Mouse (Mus musculus) cerebellum, postnatal 36 days (tissue): Measurements from ENCODE around the gene Crk.

Experiments used
- DNase-seq, 2 experiments: peaks; one replicate each; pipeline ENCODE4 v3.0.0; 2021 to 2022; ENCODE audit warnings: mixed read lengths in 2 of 2

Gene Crk

GRCm38 (mm10) chr11:75678747-75679438 is at the start of gene Crk:
Gene Crk, plus strand, starts transcription at chr11:75679259.
- DNase-seq = peak; percentile 96 to 98

DNA sequence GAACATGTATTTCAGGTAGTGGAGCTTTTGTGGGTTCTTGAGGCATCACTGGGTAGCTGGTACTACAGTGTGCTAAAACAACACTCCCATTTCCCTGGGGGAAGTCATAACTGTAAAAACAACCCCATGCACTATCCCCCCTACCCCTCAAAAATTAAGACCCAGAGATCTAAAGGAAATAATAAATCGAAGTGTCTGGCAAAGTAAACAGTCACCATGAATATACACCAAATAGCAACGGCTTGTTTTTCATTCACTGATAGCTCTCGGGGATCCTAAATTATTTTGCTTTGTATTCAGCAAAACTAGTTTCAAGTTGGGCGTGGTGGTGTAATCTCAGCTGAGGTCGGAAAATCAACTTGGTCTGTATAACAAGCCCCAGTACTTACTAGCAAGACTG is 49.0 kb upstream of the Crk start:
- DNase-seq = no peak

GRCm38 (mm10) chr11:75630645-75631229 is 48.3 kb upstream of the Crk start, which contains the start of gene Inpp5k:
Gene Inpp5k, plus strand, starts transcription at chr11:75630988.
- DNase-seq = peak; percentile 94 to 96

DNA sequence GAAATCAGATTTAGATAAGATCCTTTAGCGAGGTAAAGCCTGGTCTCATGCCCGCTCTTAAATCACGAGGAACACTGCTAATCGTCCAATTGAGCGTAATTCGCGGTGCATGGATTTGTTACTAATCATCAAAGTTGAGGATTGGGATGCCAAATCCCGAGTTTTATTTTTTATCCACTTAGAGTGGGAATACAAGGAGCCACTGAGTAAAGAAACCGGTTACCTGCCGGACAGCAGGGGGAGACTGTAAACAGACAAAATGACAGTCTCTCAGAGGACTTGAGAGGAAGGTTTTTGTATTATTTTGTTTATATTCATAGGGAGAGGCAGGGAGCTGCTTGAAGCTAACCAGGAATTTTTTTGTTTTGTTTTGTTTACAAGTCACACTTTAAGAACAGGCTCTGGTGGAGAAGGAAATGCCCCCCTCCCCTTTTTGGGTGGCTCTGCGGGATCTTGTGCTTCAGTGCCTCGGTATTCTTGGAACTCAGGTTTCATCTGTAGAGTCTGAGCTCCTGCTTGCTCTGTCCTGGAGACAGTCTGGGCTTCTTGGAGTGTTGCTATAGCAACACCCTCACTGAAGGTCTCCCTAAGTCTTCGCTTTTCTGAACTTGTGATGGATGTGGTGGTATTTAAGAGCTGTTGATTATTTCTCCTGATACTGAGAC is 47.4 kb upstream of the Crk start:
- DNase-seq = peak in 1 of 2 experiments; percentile 44

DNA sequence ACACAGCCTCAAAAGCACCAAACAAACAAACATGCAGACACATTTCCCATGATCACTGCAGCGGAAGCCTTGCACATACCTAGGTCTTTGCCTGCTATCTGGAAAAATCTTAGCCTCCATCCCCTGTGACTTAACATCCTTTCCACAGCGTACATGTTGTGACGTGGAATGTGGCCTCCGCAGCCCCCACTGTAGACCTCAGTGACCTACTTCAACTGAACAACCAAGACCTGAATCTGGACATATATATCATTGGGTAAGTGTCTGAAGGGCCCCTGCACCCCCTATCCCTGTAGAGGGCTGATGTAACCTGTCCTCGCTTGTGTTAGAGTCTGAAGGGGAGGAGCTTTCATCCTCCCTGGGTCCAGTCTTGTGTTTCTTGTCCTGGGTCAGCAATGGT is 46.1 kb upstream of the Crk start:
- no peak for DNase-seq

DNA sequence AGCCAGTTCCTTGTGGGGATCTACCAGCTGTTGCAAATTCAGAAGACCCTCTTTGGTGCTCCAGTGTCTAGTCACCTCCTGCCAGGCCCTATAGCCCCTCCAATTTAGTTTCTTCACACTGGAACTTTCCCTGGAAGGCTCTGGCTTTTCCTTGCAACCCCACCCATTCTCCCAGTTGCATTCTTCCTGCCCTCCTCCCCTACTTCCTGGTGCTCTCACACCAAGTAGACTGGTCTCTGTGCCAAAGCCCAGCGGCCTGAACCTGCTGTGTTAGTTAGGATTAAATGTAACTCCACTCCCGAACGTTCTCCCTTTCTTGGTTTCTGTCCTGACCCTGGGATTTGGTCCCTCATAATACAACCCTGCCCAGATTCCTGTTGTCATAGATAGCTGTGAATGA is 44.3 kb upstream of the Crk start:
- DNase-seq = no peak

DNA sequence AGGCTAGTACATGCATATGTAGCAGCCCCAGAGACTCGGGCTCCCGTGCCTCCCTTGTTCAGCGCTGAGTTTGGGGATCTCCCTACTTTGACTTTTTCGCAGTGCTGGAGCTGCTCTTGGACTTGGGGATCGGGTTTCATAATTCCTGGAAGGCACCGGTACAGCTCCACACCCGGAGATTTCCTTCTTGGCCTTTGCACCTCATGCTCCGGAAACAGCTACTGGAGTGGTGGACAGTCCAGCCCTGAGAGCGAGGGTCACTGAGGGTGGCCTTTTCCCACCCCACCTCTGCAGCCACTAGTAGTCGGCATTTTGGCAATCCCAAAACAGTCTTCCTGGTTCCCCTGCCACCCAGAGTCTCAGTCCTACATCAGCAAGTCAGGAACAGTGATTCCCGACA is 43.7 kb upstream of the Crk start:
- no peak for DNase-seq

DNA sequence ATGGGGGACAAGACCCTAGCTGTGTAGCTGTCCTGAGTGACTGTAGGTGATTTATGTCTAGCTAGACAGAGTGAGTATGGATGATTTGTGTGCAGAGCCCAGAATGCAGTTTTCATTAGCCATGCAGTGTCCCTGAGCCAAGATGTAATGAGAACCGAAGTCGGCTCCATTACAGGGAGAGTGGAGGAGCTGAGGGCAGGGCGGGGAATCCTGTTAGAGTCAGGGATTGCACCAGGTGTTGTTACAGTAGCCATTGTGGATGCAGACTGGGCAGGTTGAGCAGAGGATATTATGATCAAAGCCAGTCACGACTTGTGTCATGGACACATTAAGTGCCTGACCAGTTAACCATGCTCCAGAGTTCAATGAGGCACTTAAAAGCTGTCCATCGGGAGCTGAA is 35.7 kb upstream of the Crk start:
- no peak for DNase-seq

- no peak for DNase-seq
Measured at GRCm38 (mm10) chr11:75644684-75645083, 34.4 kb upstream of the Crk start.

GRCm38 (mm10) chr11:75647681-75648211 is 31.3 kb upstream of the Crk start:
- peak; percentile 41 to 55 for DNase-seq

GRCm38 (mm10) chr11:75649155-75649561 is 29.9 kb upstream of the Crk start:
- DNase-seq = no peak

DNA sequence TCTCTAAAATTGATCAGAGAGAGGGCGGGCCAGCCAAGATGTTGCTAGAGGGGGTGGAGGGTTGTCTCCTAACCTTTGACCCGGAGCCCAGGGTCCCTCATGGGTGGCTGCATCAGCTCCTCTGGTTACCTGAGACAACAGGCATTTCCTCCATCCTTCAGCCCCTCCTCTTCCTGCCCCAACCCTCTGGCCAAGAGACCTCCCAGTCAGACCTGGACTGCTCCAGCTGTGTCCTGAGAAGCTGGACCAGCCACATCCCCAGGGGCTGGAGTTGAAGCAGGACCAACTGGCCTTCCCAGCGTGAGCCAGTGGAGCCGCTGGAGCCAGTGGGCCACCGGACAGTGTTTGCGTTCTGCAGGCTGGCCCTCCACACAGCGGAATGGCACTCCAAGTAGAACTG is 28.7 kb upstream of the Crk start, which contains the start of gene Myo1c:
Gene Myo1c (plus strand): TSS at position 194 of the 400 bp plus-strand sequence.
- DNase-seq = no peak

GRCm38 (mm10) chr11:75650958-75651425 is 28.1 kb upstream of the Crk start:
- DNase-seq = no peak

DNA sequence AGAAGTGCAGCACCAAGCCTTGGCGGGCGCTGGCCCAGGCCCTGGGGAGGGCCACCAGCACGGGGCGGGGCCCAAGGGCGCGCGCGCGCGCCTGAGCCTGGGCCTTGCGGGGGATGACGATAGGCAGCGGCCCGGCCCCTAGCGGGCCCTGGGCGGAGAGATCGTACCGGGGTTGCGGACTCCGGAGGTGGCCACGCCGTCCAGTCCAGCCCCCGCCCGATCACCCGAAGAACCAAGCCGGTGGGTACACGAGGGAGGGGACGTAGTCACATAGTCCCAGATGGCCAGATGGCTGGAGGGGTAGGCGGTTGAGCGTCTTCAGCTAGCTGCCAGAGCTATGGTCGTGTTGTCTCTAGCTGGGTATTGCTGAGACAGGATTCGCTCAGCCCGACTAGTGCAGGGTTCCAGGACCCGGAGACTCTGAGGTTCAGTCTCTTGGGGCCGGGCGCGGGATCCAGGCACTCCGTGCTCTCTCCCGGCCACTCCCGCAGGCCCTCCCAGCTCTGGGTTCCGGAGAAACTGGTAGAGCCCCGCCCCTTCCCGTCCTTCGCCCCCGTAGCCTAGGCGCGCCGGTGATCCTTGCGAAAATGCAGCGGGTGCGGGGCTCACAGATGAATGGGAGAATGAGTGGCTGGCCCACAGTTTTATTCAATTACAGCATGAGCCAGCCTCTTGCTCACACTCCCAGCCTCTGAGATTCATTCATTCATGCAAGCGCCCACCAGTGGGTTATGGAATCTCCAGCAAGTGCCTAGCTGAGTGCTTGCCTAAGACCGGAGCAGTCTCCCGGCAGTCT is 27.4 kb upstream of the Crk start:
- DNase-seq = peak; percentile 72 to 80

- no peak for DNase-seq
Measured at GRCm38 (mm10) chr11:75652222-75652941, 26.7 kb upstream of the Crk start.

- DNase-seq = no peak
Measured at GRCm38 (mm10) chr11:75652942-75653684, 25.9 kb upstream of the Crk start.

DNA sequence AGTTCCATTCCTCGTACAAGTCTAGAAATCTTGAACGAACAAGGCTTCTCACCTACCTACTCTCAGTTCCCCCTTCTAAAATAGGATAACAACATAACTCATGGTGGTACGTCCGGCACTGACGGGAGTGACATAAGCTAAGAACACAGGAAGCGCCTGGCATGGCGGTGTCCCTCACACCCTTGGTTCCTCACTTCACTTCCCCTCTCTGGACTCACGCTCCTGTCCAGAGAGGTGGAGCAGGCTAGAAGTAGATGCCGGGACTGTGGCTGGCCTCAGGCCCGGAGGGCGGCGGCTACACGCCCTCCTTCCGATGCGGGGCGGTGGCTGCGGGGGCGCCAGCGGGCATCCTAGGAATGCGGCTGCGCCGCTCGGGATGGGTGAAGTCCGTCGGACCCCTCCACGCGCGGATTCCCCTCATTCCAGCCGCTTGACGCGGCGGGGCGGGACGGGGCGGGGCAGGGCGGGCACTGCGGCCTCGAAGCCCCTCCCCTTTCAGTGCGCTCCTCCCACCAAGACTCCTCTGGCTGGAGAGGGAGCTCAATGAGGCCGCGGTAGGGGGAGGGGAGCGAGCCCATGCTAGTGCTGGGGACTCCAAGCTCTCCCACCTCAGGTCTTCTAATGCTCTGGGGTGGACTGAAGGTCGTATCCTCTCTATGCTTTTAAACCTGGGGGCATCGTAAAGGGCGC is 25.1 kb upstream of the Crk start:
- DNase-seq = peak; percentile 62 to 68

DNA sequence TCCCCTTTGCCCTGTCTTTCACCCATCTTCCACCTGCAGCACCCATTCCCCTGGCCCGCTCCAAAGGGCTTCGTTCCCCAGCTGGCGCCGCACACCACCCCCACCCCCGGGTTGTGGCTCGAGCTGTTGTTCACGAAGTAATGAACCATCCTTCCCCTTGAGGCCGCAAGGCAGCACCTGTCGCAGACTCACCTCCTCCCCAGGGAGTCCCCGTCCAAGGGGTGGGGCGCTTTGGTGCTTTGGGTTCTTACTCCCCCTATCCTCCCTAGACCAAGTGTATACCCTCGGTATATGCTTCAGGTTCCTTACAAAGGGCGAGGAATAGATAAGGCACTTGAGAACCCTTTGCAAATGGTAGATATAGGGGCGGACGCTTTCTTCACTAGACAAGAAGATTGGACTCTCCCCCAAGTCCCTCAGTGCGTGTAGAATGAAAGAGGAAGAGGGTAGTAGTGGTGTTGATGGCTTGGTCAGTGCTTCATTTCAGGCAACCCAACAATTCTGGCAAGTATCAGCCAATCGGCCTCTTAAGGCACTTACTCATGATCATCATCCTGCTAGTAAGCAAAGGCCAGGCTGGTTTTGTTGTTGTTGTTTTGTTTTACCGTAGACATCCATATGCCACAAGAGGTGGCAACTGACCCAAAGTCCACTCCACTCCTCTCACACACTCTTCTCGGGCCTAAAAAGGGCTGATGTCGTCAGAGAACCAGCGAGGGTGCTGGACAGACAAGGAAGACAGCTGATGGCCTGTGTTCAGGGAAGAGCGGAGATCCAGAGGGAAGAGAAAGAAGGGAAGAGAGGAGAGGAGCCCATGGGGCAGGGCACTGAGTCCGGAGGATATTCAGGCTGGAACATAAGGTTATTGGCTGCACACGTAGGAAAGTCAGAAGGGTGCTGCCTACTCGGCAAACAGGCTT is 24.3 kb upstream of the Crk start:
- DNase-seq = peak in 1 of 2 experiments; percentile 31
